Mouse (Mus musculus): ENCODE results near the gene Idh3a.

Gene Idh3a

DNA sequence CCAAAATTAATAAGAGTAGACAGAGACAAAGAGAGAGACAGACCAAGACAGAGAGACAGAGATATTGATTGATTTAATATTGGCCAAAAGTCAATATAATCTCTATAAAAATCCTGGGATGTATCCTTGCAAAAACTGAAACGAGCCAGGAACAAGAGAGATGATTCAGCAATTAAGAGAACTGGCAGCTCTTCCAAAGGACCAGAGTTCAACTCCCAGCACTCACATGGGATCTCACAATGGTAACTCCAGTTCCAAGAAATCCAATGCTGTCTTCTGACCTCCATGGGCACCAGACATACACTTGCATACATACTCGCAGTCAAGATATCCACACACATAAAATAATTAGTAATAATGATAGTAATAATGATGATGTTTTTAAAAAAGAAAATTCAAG is 66.6 kb downstream of the Idh3a start:
- DNase-seq, result no peak

Data from cerebellum, postnatal 25 days (tissue).